ENCODE assay signal across 17 mouse cellular contexts in genomic region chr7:127256518-127256917, GRCm38 (mm10). TPM values are rescaled to one million over a fixed set of nuclear protein-coding genes. Genes with fewer than 3 reads are reported as not detected.
DNase-seq lines count a peak whose midpoint lies in the region; ATAC-seq and TF ChIP-seq lines count a peak whose summit lies in the region.
"Had no signal": no experiment of that assay in that cellular context is flagged by ENCODE, and none has a peak within 500 bp of the region (broad histone marks: within the 10 kb centered on the region; RNA-seq: fewer than 3 reads in every experiment).

No protein-coding gene starts in this region.

- peak overlapping the region; percentile 10; the same call in 1 of the 2 replicates for H3K27ac ChIP-seq in liver, embryonic 13.5 days
- no peak overlapping the region for H3K27ac ChIP-seq in liver, embryonic 11.5 days (ENCODE audit: low read depth, low read length)
- peak overlapping the region; percentile 2; the same call in 1 of the 2 replicates for H3K27ac ChIP-seq in bone marrow macrophage, adult 2 months (ENCODE audit: insufficient read depth, low read depth, low read length)
- H3K27ac ChIP-seq in liver, embryonic 15.5 days (replicated peaks), result 0 out of 2 replicates have a peak overlapping the region, but pooled peaks have one; percentile 41
- H3K27ac ChIP-seq in neural tube, embryonic 15.5 days (replicated peaks), result no peak overlapping the region
- H3K27ac ChIP-seq: embryonic facial prominence, embryonic 10.5 days; forebrain, embryonic 15.5 days; heart, adult 2 months; hindbrain, embryonic 10.5 days; hindbrain, embryonic 14.5 days had no signal

- no peak overlapping the region for H3K9ac ChIP-seq in liver, embryonic 13.5 days
- no peak overlapping the region for H3K9ac ChIP-seq in liver, embryonic 11.5 days (ENCODE audit: low read depth, low read length)
- no peak overlapping the region for H3K9ac ChIP-seq in liver, embryonic 15.5 days
- H3K9ac ChIP-seq in neural tube, embryonic 15.5 days (replicated peaks), result no peak overlapping the region
- H3K9ac ChIP-seq: forebrain, embryonic 15.5 days; heart, embryonic 12.5 days; hindbrain, embryonic 14.5 days had no signal

- H3K4me1 ChIP-seq in liver, embryonic 13.5 days (replicated peaks), result peaks cover 79% of the 10 kb centered on the region
- H3K4me1 ChIP-seq in liver, embryonic 11.5 days (replicated peaks; ENCODE audit: control insufficient read depth, insufficient read depth, low read length), result peaks cover 43% of the 10 kb centered on the region
- peaks cover 24% of the 10 kb centered on the region for H3K4me1 ChIP-seq in bone marrow macrophage, adult 2 months (ENCODE audit: control insufficient read depth, insufficient read depth, low read length)
- peaks cover 77% of the 10 kb centered on the region for H3K4me1 ChIP-seq in liver, embryonic 15.5 days (replicated peaks)
- peaks cover 37% of the 10 kb centered on the region for H3K4me1 ChIP-seq in neural tube, embryonic 15.5 days

- no peaks in the 10 kb centered on the region for H3K27me3 ChIP-seq in liver, embryonic 13.5 days
- H3K27me3 ChIP-seq in liver, embryonic 11.5 days (replicated peaks; ENCODE audit: control insufficient read depth, insufficient read depth, low read length), result no peaks in the 10 kb centered on the region
- no peaks in the 10 kb centered on the region for H3K27me3 ChIP-seq in liver, embryonic 15.5 days
- no peaks in the 10 kb centered on the region for H3K27me3 ChIP-seq in neural tube, embryonic 15.5 days (replicated peaks)
- H3K27me3 ChIP-seq: forebrain, embryonic 15.5 days; heart, embryonic 12.5 days had no signal

- TF ChIP-seq CTCF in bone marrow macrophage, adult 2 months (IDR thresholded peaks at IDR 0.05; ENCODE audit: low read depth, low read length), result no peak

- no peak for ATAC-seq in liver, embryonic 13.5 days (ENCODE audit: low read depth)
- ATAC-seq in liver, embryonic 11.5 days (replicated peaks; ENCODE audit: low FRiP score), result no peak
- ATAC-seq in liver, embryonic 15.5 days (ENCODE audit: insufficient read depth), result no peak
- no peak for ATAC-seq in neural tube, embryonic 15.5 days (ENCODE audit: low FRiP score)
- ATAC-seq: forebrain, embryonic 15.5 days had no signal

- no peak overlapping the region for H3K4me3 ChIP-seq in liver, embryonic 13.5 days (replicated peaks)
- H3K4me3 ChIP-seq in liver, embryonic 11.5 days (ENCODE audit: low read depth, low read length), result no peak overlapping the region
- H3K4me3 ChIP-seq in bone marrow macrophage, adult 2 months (ENCODE audit: insufficient read depth, low read length), result no peak overlapping the region
- H3K4me3 ChIP-seq in liver, embryonic 15.5 days (replicated peaks), result no peak overlapping the region
- H3K4me3 ChIP-seq in neural tube, embryonic 15.5 days (replicated peaks), result no peak overlapping the region
- H3K4me3 ChIP-seq: embryonic facial prominence, embryonic 10.5 days; erythroblast, embryonic 14.5 days; forebrain, embryonic 15.5 days; heart, adult 2 months; heart, embryonic 12.5 days; hindbrain, embryonic 10.5 days had no signal

- H3K9me3 ChIP-seq in liver, embryonic 13.5 days (replicated peaks), result no peaks in the 10 kb centered on the region
- no peaks in the 10 kb centered on the region for H3K9me3 ChIP-seq in liver, embryonic 11.5 days (ENCODE audit: control insufficient read depth, low read length)
- no peaks in the 10 kb centered on the region for H3K9me3 ChIP-seq in liver, embryonic 15.5 days (replicated peaks)
- H3K9me3 ChIP-seq in neural tube, embryonic 15.5 days (replicated peaks), result no peaks in the 10 kb centered on the region
- H3K9me3 ChIP-seq: embryonic facial prominence, embryonic 10.5 days; forebrain, embryonic 15.5 days; heart, embryonic 12.5 days; hindbrain, embryonic 10.5 days had no signal

- peaks cover 17% of the 10 kb centered on the region for H3K36me3 ChIP-seq in liver, embryonic 13.5 days
- peaks cover 13% of the 10 kb centered on the region for H3K36me3 ChIP-seq in liver, embryonic 11.5 days (ENCODE audit: control insufficient read depth, insufficient read depth, low read length)
- peaks cover 16% of the 10 kb centered on the region for H3K36me3 ChIP-seq in liver, embryonic 15.5 days (replicated peaks)
- H3K36me3 ChIP-seq in neural tube, embryonic 15.5 days, result no peaks in the 10 kb centered on the region

- no peak for TF ChIP-seq POLR2A in bone marrow macrophage, adult 2 months (IDR thresholded peaks at IDR 0.05; ENCODE audit: borderline replicate concordance, low read depth, low read length)

- 73% methylated on average over 5 of the region's 5 CpGs for WGBS in liver, embryonic 13.5 days (ENCODE audit: insufficient replicate concordance)
- WGBS in liver, embryonic 11.5 days, result 81% methylated on average over 5 of the region's 5 CpGs
- WGBS in liver, embryonic 15.5 days (ENCODE audit: insufficient replicate concordance), result 78% methylated on average over 5 of the region's 5 CpGs
- WGBS in neural tube, embryonic 15.5 days, result 87% methylated on average over 5 of the region's 5 CpGs

- no peak overlapping the region for H3K4me2 ChIP-seq in liver, embryonic 13.5 days
- no peak overlapping the region for H3K4me2 ChIP-seq in liver, embryonic 11.5 days
- no peak overlapping the region for H3K4me2 ChIP-seq in liver, embryonic 15.5 days
- no peak overlapping the region for H3K4me2 ChIP-seq in neural tube, embryonic 15.5 days
- H3K4me2 ChIP-seq: forebrain, embryonic 15.5 days; heart, embryonic 12.5 days; hindbrain, embryonic 14.5 days had no signal

- no peak for DNase-seq in liver, embryonic 13.5 days
- no peak for DNase-seq in liver, embryonic 11.5 days (ENCODE audit: low spot score)
- DNase-seq in kidney, adult 11 months, result no peak
- DNase-seq: adrenal gland, postnatal 10 days; cerebellum, adult 11-12 months; cerebellum, adult 9-10 months; gastrocnemius, postnatal 36 days; heart, adult 2 months had no signal

RNA-seq across cellular contexts. Expression of gene Dctpp1, which starts 4.0 kb away (rescaled TPM):
- 134 and 136 TPM in 2 replicates for polyA plus RNA-seq in liver, embryonic 13.5 days (2015; fragmentation: Nextera tagmentation; extraction: Ambion mirVana)
- polyA plus RNA-seq in liver, embryonic 11.5 days (2014; fragmentation: Nextera tagmentation; extraction: Ambion mirVana), result 266 and 275 TPM in 2 replicates
- polyA plus RNA-seq in bone marrow macrophage, adult 2 months (2012; ENCODE audit: insufficient read depth, insufficient read length, missing spikeins), result 25.6 and 27.3 TPM in 2 replicates
- 74.2 and 84.8 TPM in 2 replicates for polyA plus RNA-seq in liver, embryonic 15.5 days (2015; fragmentation: Nextera tagmentation; extraction: Ambion mirVana)
- 128 and 136 TPM in 2 replicates for polyA plus RNA-seq in neural tube, embryonic 15.5 days (2015; fragmentation: Nextera tagmentation; extraction: Ambion mirVana)

RNA-seq across cellular contexts. Expression of gene Zfp771, which starts 12.4 kb away (rescaled TPM):
- polyA plus RNA-seq in liver, embryonic 13.5 days (2015; fragmentation: Nextera tagmentation; extraction: Ambion mirVana), result 19.0 and 20.6 TPM in 2 replicates
- 45.9 and 47.3 TPM in 2 replicates for polyA plus RNA-seq in liver, embryonic 11.5 days (2014; fragmentation: Nextera tagmentation; extraction: Ambion mirVana)
- polyA plus RNA-seq in bone marrow macrophage, adult 2 months (2012; ENCODE audit: insufficient read depth, insufficient read length, missing spikeins), result 10.9 and 12.4 TPM in 2 replicates
- polyA plus RNA-seq in liver, embryonic 15.5 days (2015; fragmentation: Nextera tagmentation; extraction: Ambion mirVana), result 13.8 and 15.0 TPM in 2 replicates
- polyA plus RNA-seq in neural tube, embryonic 15.5 days (2015; fragmentation: Nextera tagmentation; extraction: Ambion mirVana), result 72.3 and 83.5 TPM in 2 replicates

RNA-seq across cellular contexts. Expression of gene Sephs2, which starts 17.3 kb away (rescaled TPM):
- polyA plus RNA-seq in liver, embryonic 13.5 days (2015; fragmentation: Nextera tagmentation; extraction: Ambion mirVana), result 138 and 169 TPM in 2 replicates
- 178 and 203 TPM in 2 replicates for polyA plus RNA-seq in liver, embryonic 11.5 days (2014; fragmentation: Nextera tagmentation; extraction: Ambion mirVana)
- 72.2 and 77.0 TPM in 2 replicates for polyA plus RNA-seq in bone marrow macrophage, adult 2 months (2012; ENCODE audit: insufficient read depth, insufficient read length, missing spikeins)
- polyA plus RNA-seq in liver, embryonic 15.5 days (2015; fragmentation: Nextera tagmentation; extraction: Ambion mirVana), result 162 and 175 TPM in 2 replicates
- 67.5 and 73.1 TPM in 2 replicates for polyA plus RNA-seq in neural tube, embryonic 15.5 days (2015; fragmentation: Nextera tagmentation; extraction: Ambion mirVana)

RNA-seq across cellular contexts. Expression of gene Sept1, which starts 23.6 kb away (rescaled TPM):
- 9.7 and 9.8 TPM in 2 replicates for polyA plus RNA-seq in liver, embryonic 13.5 days (2015; fragmentation: Nextera tagmentation; extraction: Ambion mirVana)
- polyA plus RNA-seq in liver, embryonic 11.5 days (2014; fragmentation: Nextera tagmentation; extraction: Ambion mirVana), result 14.9 and 17.5 TPM in 2 replicates
- polyA plus RNA-seq in bone marrow macrophage, adult 2 months (2012; ENCODE audit: insufficient read depth, insufficient read length, missing spikeins), result 2.9 and 5.8 TPM in 2 replicates
- 9.4 and 9.7 TPM in 2 replicates for polyA plus RNA-seq in liver, embryonic 15.5 days (2015; fragmentation: Nextera tagmentation; extraction: Ambion mirVana)
- 15.8 and 40.6 TPM in 2 replicates for polyA plus RNA-seq in neural tube, embryonic 15.5 days (2015; fragmentation: Nextera tagmentation; extraction: Ambion mirVana)

RNA-seq across cellular contexts. Expression of gene Zfp553, which starts 23.7 kb away (rescaled TPM):
- 8.3 and 9.0 TPM in 2 replicates for polyA plus RNA-seq in liver, embryonic 13.5 days (2015; fragmentation: Nextera tagmentation; extraction: Ambion mirVana)
- polyA plus RNA-seq in liver, embryonic 11.5 days (2014; fragmentation: Nextera tagmentation; extraction: Ambion mirVana), result 17.2 TPM in 2 replicates
- 6.5 and 6.8 TPM in 2 replicates for polyA plus RNA-seq in bone marrow macrophage, adult 2 months (2012; ENCODE audit: insufficient read depth, insufficient read length, missing spikeins)
- polyA plus RNA-seq in liver, embryonic 15.5 days (2015; fragmentation: Nextera tagmentation; extraction: Ambion mirVana), result 6.3 and 6.8 TPM in 2 replicates
- 47.5 and 48.8 TPM in 2 replicates for polyA plus RNA-seq in neural tube, embryonic 15.5 days (2015; fragmentation: Nextera tagmentation; extraction: Ambion mirVana)

Comparison
In these comparisons a context has a peak if more than half of its experiments do, and no peak if none do; other contexts are left out.
1. H3K27ac ChIP-seq: peak in liver, embryonic 13.5 days (single experiment), bone marrow macrophage, adult 2 months (single experiment) and liver, embryonic 15.5 days (single experiment); none in liver, embryonic 11.5 days (single experiment) and neural tube, embryonic 15.5 days (single experiment).